ENCODE assay signal across 14 mouse cellular contexts in genomic region chr12:79921786-79922185, GRCm38 (mm10).
DNase-seq lines count a peak whose midpoint lies in the region; ATAC-seq and TF ChIP-seq lines count a peak whose summit lies in the region.
"Had no signal": no experiment of that assay in that cellular context is flagged by ENCODE, and none has a peak within 500 bp of the region (broad histone marks: within the 10 kb centered on the region; RNA-seq: fewer than 3 reads in every experiment).

No protein-coding gene starts in this region.

- intact Hi-C loops in left cerebral cortex, adult 2 months (cut with DNase I) = no loop called here

- no peak for ATAC-seq in heart, embryonic 13.5 days (ENCODE audit: extremely low read depth, insufficient number of reproducible peaks, low FRiP score, low TSS enrichment)
- ATAC-seq in forebrain, embryonic 15.5 days (replicated peaks) = no peak

- no peak overlapping the region for H3K4me3 ChIP-seq in heart, embryonic 13.5 days
- H3K4me3 ChIP-seq in forebrain, embryonic 15.5 days = no peak overlapping the region
- H3K4me3 ChIP-seq in limb, embryonic 10.5 days = no peak overlapping the region
- H3K4me3 ChIP-seq in left cerebral cortex, adult 2 months = no peak overlapping the region

- H3K9ac ChIP-seq in heart, embryonic 13.5 days = no peak overlapping the region; the same call in 1 of the 2 replicates
- 0 out of 2 replicates have a peak overlapping the region, but pooled peaks have one; percentile 6 for H3K9ac ChIP-seq in forebrain, embryonic 15.5 days (replicated peaks)
- H3K9ac ChIP-seq: liver, embryonic 14.5 days had no signal

- no peak for TF ChIP-seq POLR2A in brain, embryonic 14.5 days (IDR thresholded peaks at IDR 0.05; ENCODE audit: borderline replicate concordance, extremely low read depth, insufficient read depth, insufficient read length, poor library complexity, severe bottlenecking)

- WGBS in heart, embryonic 13.5 days = 38% methylated on average over 5 of the region's 5 CpGs
- 13% methylated on average over 5 of the region's 5 CpGs for WGBS in forebrain, embryonic 15.5 days
- WGBS in limb, embryonic 10.5 days = 69% methylated on average over 5 of the region's 5 CpGs

- 0 out of 2 replicates have a peak, but pooled peaks cover 4% of the 10 kb centered on the region for H3K9me3 ChIP-seq in heart, embryonic 13.5 days
- no peaks in the 10 kb centered on the region for H3K9me3 ChIP-seq in forebrain, embryonic 15.5 days
- no peaks in the 10 kb centered on the region for H3K9me3 ChIP-seq in limb, embryonic 10.5 days (replicated peaks)

- H3K36me3 ChIP-seq in heart, embryonic 13.5 days = no peaks in the 10 kb centered on the region
- H3K36me3 ChIP-seq in forebrain, embryonic 15.5 days = no peaks in the 10 kb centered on the region
- no peaks in the 10 kb centered on the region for H3K36me3 ChIP-seq in limb, embryonic 10.5 days

- no peak for DNase-seq in heart, adult 8-10 months (ENCODE audit: low spot score)
- DNase-seq in brain, embryonic 14.5 days (ENCODE audit: low read depth) = peak; percentile 77
- no peak for DNase-seq in limb, embryonic 10.5 days (ENCODE audit: low spot score)
- no peak for DNase-seq in urinary bladder, adult 2 months (ENCODE audit: low spot score)
- DNase-seq in cerebellum, postnatal 36 days = no peak
- DNase-seq in left cerebral cortex, adult 2 months (ENCODE audit: extremely low spot score in 1 of 2, low spot score in 2 of 2) = no peak
- DNase-seq: adrenal gland, postnatal 10 days; gastrocnemius, postnatal 25 days; heart, postnatal 10 days; kidney, adult 9 months had no signal

- 0 out of 2 replicates have a peak overlapping the region, but pooled peaks have one; percentile 10 for H3K27ac ChIP-seq in heart, embryonic 13.5 days (replicated peaks)
- H3K27ac ChIP-seq in forebrain, embryonic 15.5 days (replicated peaks) = peak overlapping the region; percentile 50; the same call in 1 of the 2 replicates
- H3K27ac ChIP-seq in limb, embryonic 10.5 days = peak overlapping the region; percentile 73
- no peak overlapping the region for H3K27ac ChIP-seq in left cerebral cortex, adult 2 months
- H3K27ac ChIP-seq: liver, embryonic 14.5 days; macrophage had no signal

- no peak for TF ChIP-seq CTCF in brain, embryonic 14.5 days (IDR thresholded peaks at IDR 0.05; ENCODE audit: borderline replicate concordance, extremely low read depth, insufficient read depth, insufficient read length)
- no peak for TF ChIP-seq CTCF in left cerebral cortex, adult 2 months (IDR thresholded peaks at IDR 0.05)

- H3K4me2 ChIP-seq in heart, embryonic 13.5 days = no peak overlapping the region
- no peak overlapping the region for H3K4me2 ChIP-seq in forebrain, embryonic 15.5 days (replicated peaks)

- H3K27me3 ChIP-seq in heart, embryonic 13.5 days (replicated peaks) = no peaks in the 10 kb centered on the region
- no peaks in the 10 kb centered on the region for H3K27me3 ChIP-seq in forebrain, embryonic 15.5 days
- H3K27me3 ChIP-seq in limb, embryonic 10.5 days (ENCODE audit: low read depth, poor library complexity, severe bottlenecking) = no peaks in the 10 kb centered on the region

- H3K4me1 ChIP-seq in heart, embryonic 13.5 days = peaks cover 48% of the 10 kb centered on the region
- H3K4me1 ChIP-seq in forebrain, embryonic 15.5 days = peaks cover 37% of the 10 kb centered on the region
- peaks cover 59% of the 10 kb centered on the region for H3K4me1 ChIP-seq in limb, embryonic 10.5 days
